Mouse (Mus musculus): ENCODE measurements around the gene Itpr3. TPM values are rescaled to one million over a fixed set of nuclear protein-coding genes. Genes with fewer than 3 reads are reported as not detected.
A peak's percentile ranks its signal among the peaks of the same experiment; 100 is the strongest.

Gene Itpr3
- polyA plus RNA-seq, 2 experiments = 5.1 to 12.4 TPM

DNA sequence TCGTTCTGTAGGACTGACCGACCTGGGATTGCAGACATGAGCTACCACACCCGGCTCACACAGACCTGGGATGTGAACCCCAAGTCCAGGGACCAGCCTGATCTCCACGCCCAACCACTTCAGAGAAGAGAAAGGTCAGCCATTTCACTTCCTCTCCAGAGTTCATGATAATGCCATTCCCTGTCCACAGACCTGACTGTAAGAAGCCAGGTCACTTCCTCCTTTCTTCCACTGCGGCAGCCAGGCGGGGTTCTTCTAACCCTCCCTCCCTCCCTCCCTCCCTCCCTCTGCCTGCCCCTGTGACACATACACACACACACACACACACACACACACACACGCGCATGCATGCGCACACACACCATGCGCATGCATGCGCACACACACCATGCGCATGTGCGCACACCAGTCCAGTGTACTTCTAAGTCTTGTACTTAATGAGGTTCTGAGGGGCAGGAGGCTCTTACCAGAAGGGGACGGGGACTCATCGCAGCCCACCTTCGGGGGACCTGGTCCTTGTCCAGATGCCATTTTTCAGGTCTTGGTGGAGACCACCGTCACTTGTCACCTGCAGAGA lies 31.7 kb upstream of the Itpr3 start:
- no peak for TF ChIP-seq POLR2A (IDR thresholded peaks at IDR 0.05; ENCODE audit: borderline replicate concordance, extremely low read depth, insufficient read depth, insufficient read length)
- DNase-seq (ENCODE audit: low spot score) (no peak), ATAC-seq (ENCODE audit: low FRiP score, low read depth) (no peak)
- no peaks in the 10 kb centered on the region for H3K27me3 ChIP-seq (ENCODE audit: control insufficient read depth, insufficient read depth, low read length)
- H3K4me3 ChIP-seq (replicated peaks; ENCODE audit: low read length) = no peak overlapping the region
- H3K4me1 ChIP-seq (ENCODE audit: control insufficient read depth, insufficient read depth, low read length) = peaks cover 8% of the 10 kb centered on the region
- H3K27ac ChIP-seq (replicated peaks; ENCODE audit: low read depth, low read length) = no peak overlapping the region
- H3K36me3 ChIP-seq (ENCODE audit: control insufficient read depth, insufficient read depth, low read length) = peaks cover 50% of the 10 kb centered on the region
- WGBS = 95% methylated on average over 17 of the region's 17 CpGs
- no peak overlapping the region for H3K9ac ChIP-seq (ENCODE audit: low read depth, low read length, severe bottlenecking)
- no peaks in the 10 kb centered on the region for H3K9me3 ChIP-seq (ENCODE audit: control insufficient read depth, low read length)
- no peak overlapping the region for H3K4me2 ChIP-seq (replicated peaks; ENCODE audit: low read depth, low read length, severe bottlenecking)

DNA sequence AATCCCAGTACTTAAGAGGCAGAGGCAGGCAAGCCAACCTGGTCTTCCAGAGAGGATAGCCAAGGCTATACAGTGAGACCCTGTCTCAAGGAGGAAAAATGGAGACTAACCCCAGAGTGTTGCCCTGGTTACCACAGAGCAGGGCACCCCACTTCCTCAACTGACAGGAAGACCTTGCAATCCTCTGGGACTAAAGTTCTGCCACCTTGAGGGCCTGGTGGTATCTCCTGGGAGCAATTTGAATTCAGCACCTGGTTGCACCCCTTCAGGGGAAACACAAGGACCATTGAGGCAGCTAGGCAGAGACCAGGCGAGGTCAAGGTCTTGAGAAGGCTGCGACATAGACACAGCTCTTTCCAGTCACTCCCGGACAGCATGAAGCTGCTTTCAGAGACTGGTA lies 31.2 kb upstream of the Itpr3 start:
- no peak for ATAC-seq (ENCODE audit: low FRiP score, low read depth)
- H3K27ac ChIP-seq (replicated peaks; ENCODE audit: low read depth, low read length) = no peak overlapping the region
- no peak for DNase-seq (ENCODE audit: low spot score)
- H3K4me2 ChIP-seq (replicated peaks; ENCODE audit: low read depth, low read length, severe bottlenecking) = no peak overlapping the region
- H3K4me3 ChIP-seq (replicated peaks; ENCODE audit: low read length) = no peak overlapping the region
- no peaks in the 10 kb centered on the region for H3K27me3 ChIP-seq (ENCODE audit: control insufficient read depth, insufficient read depth, low read length)
- 93% methylated on average over 3 of the region's 3 CpGs for WGBS
- no peaks in the 10 kb centered on the region for H3K9me3 ChIP-seq (ENCODE audit: control insufficient read depth, low read length)
- peaks cover 8% of the 10 kb centered on the region for H3K4me1 ChIP-seq (ENCODE audit: control insufficient read depth, insufficient read depth, low read length)
- peaks cover 45% of the 10 kb centered on the region for H3K36me3 ChIP-seq (ENCODE audit: control insufficient read depth, insufficient read depth, low read length)
- no peak overlapping the region for H3K9ac ChIP-seq (ENCODE audit: low read depth, low read length, severe bottlenecking)
- TF ChIP-seq POLR2A (IDR thresholded peaks at IDR 0.05; ENCODE audit: borderline replicate concordance, extremely low read depth, insufficient read depth, insufficient read length) = no peak

DNA sequence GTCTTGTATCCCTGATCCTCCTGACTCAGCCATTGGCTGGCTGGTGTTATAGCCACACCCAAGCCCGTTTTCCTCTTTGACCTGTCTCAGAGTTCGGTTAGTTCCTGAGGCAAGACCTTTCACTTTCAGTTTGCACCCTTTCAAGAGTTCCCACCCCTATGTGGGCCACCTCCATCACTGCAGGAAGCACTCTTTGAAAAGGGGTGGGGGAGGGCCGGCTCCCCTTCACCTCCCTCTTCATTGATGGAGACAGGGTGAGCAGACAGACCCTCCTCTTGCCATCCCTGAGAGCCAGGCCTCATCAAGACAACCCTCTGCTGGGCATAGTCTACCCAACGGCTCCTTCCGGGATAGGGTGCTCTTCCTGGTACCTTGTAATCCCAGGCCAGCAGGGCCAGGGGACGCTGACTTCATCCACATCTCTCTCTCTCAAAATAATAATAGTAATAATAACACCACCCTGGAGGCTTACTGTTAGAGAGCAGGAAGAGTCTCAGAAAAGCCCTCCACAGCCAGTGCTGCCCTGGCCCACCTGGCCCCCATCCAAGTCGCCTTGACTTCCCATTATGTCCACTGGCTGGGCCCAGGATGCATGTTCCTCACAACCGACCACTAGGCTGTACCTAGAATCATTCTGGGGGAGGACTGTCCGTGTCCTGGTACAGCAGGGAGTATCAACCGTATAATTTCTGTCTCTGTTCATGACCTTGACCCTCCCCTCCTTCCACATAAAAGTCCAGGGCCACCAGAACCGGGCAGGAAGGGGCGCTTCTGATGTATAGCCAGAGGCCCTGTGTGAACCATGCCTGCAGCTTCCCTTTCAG lies 29.4 kb upstream of the Itpr3 start:
- no peak for DNase-seq (ENCODE audit: low spot score)
- ATAC-seq (ENCODE audit: low FRiP score, low read depth) = no peak
- 20% methylated on average over 12 of the region's 12 CpGs for WGBS
- H3K36me3 ChIP-seq (ENCODE audit: control insufficient read depth, insufficient read depth, low read length) = peaks cover 28% of the 10 kb centered on the region
- peak overlapping the region; percentile 91 for H3K4me2 ChIP-seq (replicated peaks; ENCODE audit: low read depth, low read length, severe bottlenecking)
- H3K27me3 ChIP-seq (ENCODE audit: control insufficient read depth, insufficient read depth, low read length) = no peaks in the 10 kb centered on the region
- no peaks in the 10 kb centered on the region for H3K9me3 ChIP-seq (ENCODE audit: control insufficient read depth, low read length)
- peak overlapping the region; percentile 84 for H3K27ac ChIP-seq (replicated peaks; ENCODE audit: low read depth, low read length)
- H3K9ac ChIP-seq (ENCODE audit: low read depth, low read length, severe bottlenecking) = peak overlapping the region; percentile 93
- TF ChIP-seq POLR2A (IDR thresholded peaks at IDR 0.05; ENCODE audit: borderline replicate concordance, extremely low read depth, insufficient read depth, insufficient read length) = no peak
- peak overlapping the region; percentile 79 for H3K4me3 ChIP-seq (replicated peaks; ENCODE audit: low read length)
- peaks cover 8% of the 10 kb centered on the region for H3K4me1 ChIP-seq (ENCODE audit: control insufficient read depth, insufficient read depth, low read length)

DNA sequence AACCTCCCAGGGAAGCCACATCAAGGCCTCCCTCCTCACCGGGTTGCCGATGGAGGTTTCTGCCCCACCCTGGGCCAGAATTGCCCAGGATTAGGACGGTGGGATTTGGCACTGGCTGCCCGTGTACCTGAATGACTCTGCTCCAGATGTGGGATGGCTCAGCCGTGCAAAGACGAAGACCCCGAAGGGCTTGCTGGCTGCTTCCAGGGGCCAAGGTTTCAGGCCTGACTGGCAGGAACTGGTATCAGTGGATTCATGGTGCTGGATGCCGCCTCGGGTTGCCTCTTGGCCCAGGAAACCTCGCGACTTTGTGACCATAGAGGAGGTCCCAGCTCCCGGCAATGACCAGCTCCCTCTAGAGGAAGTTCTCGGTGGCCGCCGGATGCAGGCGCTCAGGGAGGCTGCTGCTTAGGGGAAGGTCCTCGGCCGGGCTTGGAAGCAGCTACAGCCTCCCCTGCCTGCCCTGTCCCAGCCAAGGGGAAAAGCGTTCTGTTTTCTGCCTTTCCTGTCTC lies 28.8 kb upstream of the Itpr3 start:
- Histone ChIP-seq H3K27me3 (ENCODE audit: control insufficient read depth, insufficient read depth, low read length) (no peaks in the 10 kb centered on the region), H3K4me2 (replicated peaks; ENCODE audit: low read depth, low read length, severe bottlenecking) (peak overlapping the region; percentile 91), H3K9me3 (ENCODE audit: control insufficient read depth, low read length) (no peaks in the 10 kb centered on the region), H3K4me3 (replicated peaks; ENCODE audit: low read length) (peak overlapping the region; percentile 79), H3K4me1 (ENCODE audit: control insufficient read depth, insufficient read depth, low read length) (peaks cover 8% of the 10 kb centered on the region), H3K9ac (ENCODE audit: low read depth, low read length, severe bottlenecking) (peak overlapping the region; percentile 93), H3K27ac (replicated peaks; ENCODE audit: low read depth, low read length) (peak overlapping the region; percentile 84), H3K36me3 (ENCODE audit: control insufficient read depth, insufficient read depth, low read length) (peaks cover 24% of the 10 kb centered on the region)
- TF ChIP-seq POLR2A (IDR thresholded peaks at IDR 0.05; ENCODE audit: borderline replicate concordance, extremely low read depth, insufficient read depth, insufficient read length) = peak; percentile 71; the same call in 1 of the 2 replicates
- DNase-seq (ENCODE audit: low spot score) (peak; percentile 82), ATAC-seq (ENCODE audit: low FRiP score, low read depth) (peak; percentile 88)
- WGBS = under 1% methylated on average over 19 of the region's 19 CpGs

- peaks cover 8% of the 10 kb centered on the region for H3K4me1 ChIP-seq (ENCODE audit: control insufficient read depth, insufficient read depth, low read length)
- DNase-seq (ENCODE audit: low spot score) = no peak
- no peak for TF ChIP-seq POLR2A (IDR thresholded peaks at IDR 0.05; ENCODE audit: borderline replicate concordance, extremely low read depth, insufficient read depth, insufficient read length)
- peaks cover 20% of the 10 kb centered on the region for H3K36me3 ChIP-seq (ENCODE audit: control insufficient read depth, insufficient read depth, low read length)
- H3K9me3 ChIP-seq (ENCODE audit: control insufficient read depth, low read length) = no peaks in the 10 kb centered on the region
- ATAC-seq (ENCODE audit: low FRiP score, low read depth) = no peak
- peak within 1 kb of the TSS; percentile 84 for H3K27ac ChIP-seq (replicated peaks; ENCODE audit: low read depth, low read length)
- H3K27me3 ChIP-seq (ENCODE audit: control insufficient read depth, insufficient read depth, low read length) = no peaks in the 10 kb centered on the region
- H3K4me2 ChIP-seq (replicated peaks; ENCODE audit: low read depth, low read length, severe bottlenecking) = peak within 1 kb of the TSS; percentile 91
- 70% methylated on average over 2 of the region's 4 CpGs for WGBS
- H3K4me3 ChIP-seq (replicated peaks; ENCODE audit: low read length) = peak within 1 kb of the TSS; percentile 79
- peak within 1 kb of the TSS; percentile 93 for H3K9ac ChIP-seq (ENCODE audit: low read depth, low read length, severe bottlenecking)
Measured at GRCm38 (mm10) chr17:27028909-27029308, 28.2 kb upstream of the Itpr3 start, which contains the start of gene Bak1. TSS of gene Bak1 (minus strand) at chr17:27029009.
